Mouse (Mus musculus): ENCODE measurements at regions not wholly inside any gene's neighbourhood (a gene's known extent, or its start where the extent isn't known, plus 50 kb on each side); places are given as distances from the start of the nearest gene placed in this dataset.

DNA sequence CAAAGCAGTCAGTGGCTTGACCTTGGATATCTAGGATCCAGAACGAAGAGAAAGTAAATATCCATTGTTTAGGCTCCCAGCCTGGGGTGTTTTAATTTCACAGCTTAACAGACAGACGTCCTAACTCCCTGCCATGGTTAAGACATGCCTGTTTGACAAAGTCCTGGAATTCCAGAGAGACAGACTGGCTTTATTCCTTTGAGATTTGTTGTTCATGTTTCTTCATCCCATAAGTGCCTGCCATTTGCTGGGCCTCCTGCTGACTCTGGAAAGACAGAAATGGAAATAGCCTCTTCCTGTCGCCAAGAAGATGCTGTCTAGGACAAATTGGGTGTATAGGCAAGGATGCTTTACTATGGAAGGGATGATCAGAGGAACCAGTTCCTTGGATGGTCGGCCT, 285.5 kb downstream of the Rnf144a start:
- TF ChIP-seq POLR2A (IDR thresholded peaks at IDR 0.05; ENCODE audit: borderline replicate concordance, insufficient read depth, low read length) (no peak), CTCF (IDR thresholded peaks at IDR 0.05; ENCODE audit: borderline replicate concordance, insufficient read depth, low read depth, low read length) (no peak)
